Mouse (Mus musculus): Measurements from ENCODE around the gene Thra.

The Thra gene

GRCm38 (mm10) chr11:98783236-98783696 lies 42.8 kb downstream of the Thra start:
- DNase-seq, result peak; percentile 95

GRCm38 (mm10) chr11:98784139-98784538 lies 43.7 kb downstream of the Thra start:
- no peak for DNase-seq

- DNase-seq, result no peak
These were observed 44.8 kb downstream of the Thra start for GRCm38 (mm10) chr11:98785214-98785613.

- DNase-seq, result peak; percentile 80
These were observed 45.4 kb downstream of the Thra start for GRCm38 (mm10) chr11:98785772-98786281.

- peak; percentile 97 for DNase-seq
These were observed 46.1 kb downstream of the Thra start for GRCm38 (mm10) chr11:98786359-98787214.

- DNase-seq, result no peak
These were observed 46.8 kb downstream of the Thra start for GRCm38 (mm10) chr11:98787229-98787628.

GRCm38 (mm10) chr11:98787691-98788090 lies 47.3 kb downstream of the Thra start:
- no peak for DNase-seq

- no peak for DNase-seq
These were observed 47.7 kb downstream of the Thra start for GRCm38 (mm10) chr11:98788139-98788538.

- DNase-seq, result peak; percentile 82
These were observed 48.2 kb downstream of the Thra start for GRCm38 (mm10) chr11:98788550-98789218.

GRCm38 (mm10) chr11:98789219-98789807 lies 48.9 kb downstream of the Thra start:
- no peak for DNase-seq

GRCm38 (mm10) chr11:98789824-98790223 lies 49.4 kb downstream of the Thra start:
- no peak for DNase-seq

GRCm38 (mm10) chr11:98790631-98791205 lies 50.3 kb downstream of the Thra start:
- DNase-seq, result no peak

- no peak for DNase-seq
These were observed 51.0 kb downstream of the Thra start for GRCm38 (mm10) chr11:98791448-98791847.

- DNase-seq, result no peak
These were observed 51.6 kb downstream of the Thra start for GRCm38 (mm10) chr11:98792081-98792480.

GRCm38 (mm10) chr11:98794469-98795014 lies 54.1 kb downstream of the Thra start:
- DNase-seq, result peak; percentile 79

- DNase-seq, result peak; percentile 87
These were observed 54.7 kb downstream of the Thra start, which contains the start of gene Msl1 for GRCm38 (mm10) chr11:98795015-98795713. Gene Msl1 (plus strand): TSS chr11:98795516.

GRCm38 (mm10) chr11:98795714-98796514 lies 55.5 kb downstream of the Thra start:
- peak; percentile 57 for DNase-seq

- DNase-seq, result peak; percentile 72
These were observed 56.2 kb downstream of the Thra start for GRCm38 (mm10) chr11:98796515-98797216.

GRCm38 (mm10) chr11:98797306-98797705 lies 56.9 kb downstream of the Thra start:
- DNase-seq, result no peak

GRCm38 (mm10) chr11:98797909-98798308 lies 57.5 kb downstream of the Thra start:
- no peak for DNase-seq

All from cerebellum, adult 8-10 months (tissue).